Mouse (Mus musculus) embryonic facial prominence, embryonic 12.5 days (tissue): ENCODE data around the gene Gna15. TPM values are rescaled to one million over a fixed set of nuclear protein-coding genes. Genes with fewer than 3 reads are reported as not detected.

ENCODE experiments used
- ATAC-seq: fragments of 200-750 bp; cut with Nextera tagmentation; 2 replicates; pipeline ENCODE4 v1.8.0; 2017; ENCODE audit not compliant: insufficient number of reproducible peaks, insufficient read depth, low FRiP score, low TSS enrichment
- H3K27ac ChIP-seq: fragments of 300-500 bp; sonication (generic); 2 replicates; pipeline ENCODE4 v1.5.1; 2016; ENCODE audit warnings: mild to moderate bottlenecking
- H3K27me3 ChIP-seq: fragments of 300-500 bp; sonication (generic); 2 replicates; pipeline ENCODE4 v1.6.1; 2016; ENCODE audit warnings: mild to moderate bottlenecking, moderate library complexity
- H3K36me3 ChIP-seq: fragments of 300-500 bp; sonication (generic); 2 replicates; pipeline ENCODE4 v1.6.1; 2016; ENCODE audit warnings: mild to moderate bottlenecking
- H3K4me1 ChIP-seq: fragments of 300-500 bp; sonication (generic); 2 replicates; pipeline ENCODE4 v1.6.1; 2016
- H3K4me2 ChIP-seq: fragments of 300-500 bp; sonication (generic); replicated peaks from 2 replicates; pipeline ENCODE4 v1.6.1; 2016; ENCODE audit warnings: mild to moderate bottlenecking, moderate library complexity
- H3K4me3 ChIP-seq: fragments of 300-500 bp; sonication (generic); 2 replicates; pipeline ENCODE4 v1.5.1; 2016; ENCODE audit warnings: mild to moderate bottlenecking
- H3K9ac ChIP-seq: fragments of 300-500 bp; sonication (generic); 2 replicates; pipeline ENCODE4 v1.6.1; 2016; ENCODE audit warnings: mild to moderate bottlenecking, moderate library complexity
- H3K9me3 ChIP-seq: fragments of 300-500 bp; sonication (generic); 2 replicates; pipeline ENCODE4 v1.6.1; 2016; ENCODE audit warnings: mild to moderate bottlenecking, moderate library complexity
- WGBS: fragments of 180-500 bp; shearing (Covaris S2); methylation state at CpG from one replicate; pipeline ENCODE4 v1.1.7; 2016; 5-methylcytosine and 5-hydroxymethylcytosine counted together
- polyA plus RNA-seq: library from polyadenylated mRNA; unstranded; fragments of >200 nt; fragmentation: Nextera tagmentation; extraction: Ambion mirVana; gene quantifications from 2 replicates; pipeline ENCODE4 v1.2.1, GENCODE M21; 2016

Gene Gna15
- polyA plus RNA-seq, 1 experiment from 2014 or later, result 0.86 TPM

GRCm38 (mm10) chr10:81499250-81499901 is 24.6 kb downstream of the Gna15 start:
- 74% methylated on average over 22 of the region's 23 CpGs for WGBS
- Histone ChIP-seq H3K4me2 (no peak overlapping the region), H3K4me1 (peaks cover 13% of the 10 kb centered on the region), H3K9ac (no peak overlapping the region), H3K27ac (no peak overlapping the region), H3K4me3 (no peak overlapping the region), H3K27me3 (peaks cover 9% of the 10 kb centered on the region; the same call in 1 of the 2 replicates), H3K9me3 (no peaks in the 10 kb centered on the region), H3K36me3 (no peaks in the 10 kb centered on the region)
- no peak for ATAC-seq

GRCm38 (mm10) chr10:81498316-81499249 is 25.4 kb downstream of the Gna15 start:
- peaks cover 5% of the 10 kb centered on the region; the same call in 1 of the 2 replicates for H3K27me3 ChIP-seq
- no peak for ATAC-seq
- peaks cover 21% of the 10 kb centered on the region for H3K4me1 ChIP-seq
- no peak overlapping the region for H3K9ac ChIP-seq
- H3K9me3 ChIP-seq, result no peaks in the 10 kb centered on the region
- no peak overlapping the region for H3K27ac ChIP-seq
- H3K4me2 ChIP-seq, result no peak overlapping the region
- H3K4me3 ChIP-seq, result no peak overlapping the region
- WGBS, result 80% methylated on average over 38 of the region's 38 CpGs
- no peaks in the 10 kb centered on the region; the same call in 1 of the 2 replicates for H3K36me3 ChIP-seq

GRCm38 (mm10) chr10:81497401-81498270 is 26.4 kb downstream of the Gna15 start:
- no peak overlapping the region for H3K27ac ChIP-seq
- ATAC-seq, result no peak
- no peaks in the 10 kb centered on the region for H3K9me3 ChIP-seq
- 0 out of 2 replicates have a peak overlapping the region, but pooled peaks have one; percentile 15 for H3K9ac ChIP-seq
- 82% methylated on average over 17 of the region's 17 CpGs for WGBS
- peaks cover 22% of the 10 kb centered on the region for H3K4me1 ChIP-seq
- no peaks in the 10 kb centered on the region for H3K27me3 ChIP-seq
- 0 out of 2 replicates have a peak overlapping the region, but pooled peaks have one; percentile 1 for H3K4me3 ChIP-seq
- peaks cover 8% of the 10 kb centered on the region for H3K36me3 ChIP-seq
- H3K4me2 ChIP-seq, result peak overlapping the region; percentile 45; the same call in 1 of the 2 replicates

- WGBS, result 37% methylated on average over 4 of the region's 4 CpGs
- Histone ChIP-seq H3K27ac (no peak overlapping the region), H3K27me3 (no peaks in the 10 kb centered on the region), H3K4me1 (peaks cover 22% of the 10 kb centered on the region), H3K9me3 (no peaks in the 10 kb centered on the region), H3K4me3 (peak overlapping the region; percentile 90), H3K9ac (peak overlapping the region; percentile 15; the same call in 1 of the 2 replicates), H3K4me2 (peak overlapping the region; percentile 45), H3K36me3 (peaks cover 15% of the 10 kb centered on the region)
- ATAC-seq, result no peak
Observed at GRCm38 (mm10) chr10:81496969-81497368, 27.1 kb downstream of the Gna15 start.

GRCm38 (mm10) chr10:81496264-81496901 is 27.6 kb downstream of the Gna15 start, which contains the start of gene Ncln:
Ncln (minus strand) TSS chr10:81496392.
- peaks cover 21% of the 10 kb centered on the region for H3K36me3 ChIP-seq
- under 1% methylated on average over 45 of the region's 45 CpGs for WGBS
- peak within 1 kb of the TSS; percentile 88 for H3K9ac ChIP-seq
- ATAC-seq, result peak; percentile 95
- peak within 1 kb of the TSS; percentile 97 for H3K4me2 ChIP-seq
- H3K9me3 ChIP-seq, result no peaks in the 10 kb centered on the region
- H3K4me3 ChIP-seq, result peak within 1 kb of the TSS; percentile 90
- H3K27ac ChIP-seq, result peak within 1 kb of the TSS; percentile 60; the same call in 1 of the 2 replicates
- H3K4me1 ChIP-seq, result peaks cover 22% of the 10 kb centered on the region
- H3K27me3 ChIP-seq, result no peaks in the 10 kb centered on the region

- ATAC-seq, result no peak
- no peak overlapping the region; the same call in 1 of the 2 replicates for H3K27ac ChIP-seq
Observed at GRCm38 (mm10) chr10:81495616-81496263, 28.3 kb downstream of the Gna15 start.

GRCm38 (mm10) chr10:81495151-81495550 is 28.9 kb downstream of the Gna15 start:
- Histone ChIP-seq H3K36me3 (peaks cover 33% of the 10 kb centered on the region), H3K4me1 (peaks cover 22% of the 10 kb centered on the region), H3K27ac (no peak overlapping the region), H3K4me2 (peak overlapping the region; percentile 97), H3K9ac (peak overlapping the region; percentile 88), H3K9me3 (no peaks in the 10 kb centered on the region), H3K4me3 (peak overlapping the region; percentile 90), H3K27me3 (no peaks in the 10 kb centered on the region)
- 78% methylated on average over 6 of the region's 6 CpGs for WGBS
- no peak for ATAC-seq

More at GRCm38 (mm10) chr10:81495616-81496263, 28.3 kb downstream of the Gna15 start:
- peak overlapping the region; percentile 88 for H3K9ac ChIP-seq
- H3K9me3 ChIP-seq, result no peaks in the 10 kb centered on the region
- H3K36me3 ChIP-seq, result peaks cover 27% of the 10 kb centered on the region
- peak overlapping the region; percentile 90 for H3K4me3 ChIP-seq
- H3K4me1 ChIP-seq, result peaks cover 22% of the 10 kb centered on the region
- H3K4me2 ChIP-seq, result peak overlapping the region; percentile 97
- 2% methylated on average over 41 of the region's 41 CpGs for WGBS
- H3K27me3 ChIP-seq, result no peaks in the 10 kb centered on the region

- Histone ChIP-seq H3K9ac (peak overlapping the region; percentile 88; the same call in 1 of the 2 replicates), H3K9me3 (no peaks in the 10 kb centered on the region), H3K4me2 (peak overlapping the region; percentile 97), H3K36me3 (peaks cover 40% of the 10 kb centered on the region), H3K27me3 (no peaks in the 10 kb centered on the region), H3K4me3 (peak overlapping the region; percentile 90), H3K27ac (no peak overlapping the region), H3K4me1 (peaks cover 22% of the 10 kb centered on the region)
- ATAC-seq, result no peak
- WGBS, result 90% methylated on average over 11 of the region's 11 CpGs
Observed at GRCm38 (mm10) chr10:81494260-81495041, 29.6 kb downstream of the Gna15 start.

- H3K4me1 ChIP-seq, result peaks cover 22% of the 10 kb centered on the region
- H3K9ac ChIP-seq, result no peak overlapping the region
- H3K27ac ChIP-seq, result no peak overlapping the region
- no peak overlapping the region for H3K4me3 ChIP-seq
- peaks cover 47% of the 10 kb centered on the region for H3K36me3 ChIP-seq
- WGBS, result 84% methylated on average over 8 of the region's 8 CpGs
- no peaks in the 10 kb centered on the region for H3K9me3 ChIP-seq
- ATAC-seq, result no peak
- no peak overlapping the region for H3K4me2 ChIP-seq
- no peaks in the 10 kb centered on the region for H3K27me3 ChIP-seq
Observed at GRCm38 (mm10) chr10:81493601-81494220, 30.3 kb downstream of the Gna15 start.
